Mouse (Mus musculus) stomach, postnatal 0 days (tissue): Measurements from ENCODE around the gene Rnasel.

Experiments
- CTCF ChIP-seq: IDR thresholded peaks from 2 replicates; pipeline ENCODE4 v1.5.1; 2016; ENCODE audit warnings: antibody characterized with exemption, low read depth, mild to moderate bottlenecking, moderate library complexity
- EP300 ChIP-seq: optimal IDR thresholded peaks from 2 replicates; pipeline ENCODE3; 2016; ENCODE audit warnings: antibody characterized with exemption

DNA sequence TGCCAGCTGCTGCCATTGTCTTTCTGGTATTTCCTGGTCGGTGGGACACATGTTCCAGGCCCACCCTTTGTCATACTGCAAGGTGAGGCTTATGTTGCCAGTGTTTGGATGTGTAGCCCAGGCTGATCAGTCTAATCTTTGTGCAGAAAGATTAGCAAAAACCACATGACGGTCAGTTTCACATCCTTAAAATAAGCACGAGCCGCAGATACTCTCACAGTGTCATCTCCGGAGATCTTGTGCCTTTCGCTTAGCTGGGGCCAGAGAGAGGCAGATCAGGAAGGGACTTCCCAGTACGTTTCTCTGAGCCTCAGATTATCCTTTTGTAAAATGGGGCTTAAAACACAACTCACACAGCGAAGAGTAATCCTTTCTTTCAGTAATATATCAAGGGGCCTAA, 54.3 kb downstream of the Rnasel start:
- TF ChIP-seq CTCF (no peak), EP300 (no peak)
